Mouse (Mus musculus): Measurements from ENCODE around the gene Carmil1. TPM values are rescaled to one million over a fixed set of nuclear protein-coding genes. Genes with fewer than 3 reads are reported as not detected.

Gene Carmil1
- polyA plus RNA-seq, 1 experiment from 2014 or later: 50.7 TPM

DNA sequence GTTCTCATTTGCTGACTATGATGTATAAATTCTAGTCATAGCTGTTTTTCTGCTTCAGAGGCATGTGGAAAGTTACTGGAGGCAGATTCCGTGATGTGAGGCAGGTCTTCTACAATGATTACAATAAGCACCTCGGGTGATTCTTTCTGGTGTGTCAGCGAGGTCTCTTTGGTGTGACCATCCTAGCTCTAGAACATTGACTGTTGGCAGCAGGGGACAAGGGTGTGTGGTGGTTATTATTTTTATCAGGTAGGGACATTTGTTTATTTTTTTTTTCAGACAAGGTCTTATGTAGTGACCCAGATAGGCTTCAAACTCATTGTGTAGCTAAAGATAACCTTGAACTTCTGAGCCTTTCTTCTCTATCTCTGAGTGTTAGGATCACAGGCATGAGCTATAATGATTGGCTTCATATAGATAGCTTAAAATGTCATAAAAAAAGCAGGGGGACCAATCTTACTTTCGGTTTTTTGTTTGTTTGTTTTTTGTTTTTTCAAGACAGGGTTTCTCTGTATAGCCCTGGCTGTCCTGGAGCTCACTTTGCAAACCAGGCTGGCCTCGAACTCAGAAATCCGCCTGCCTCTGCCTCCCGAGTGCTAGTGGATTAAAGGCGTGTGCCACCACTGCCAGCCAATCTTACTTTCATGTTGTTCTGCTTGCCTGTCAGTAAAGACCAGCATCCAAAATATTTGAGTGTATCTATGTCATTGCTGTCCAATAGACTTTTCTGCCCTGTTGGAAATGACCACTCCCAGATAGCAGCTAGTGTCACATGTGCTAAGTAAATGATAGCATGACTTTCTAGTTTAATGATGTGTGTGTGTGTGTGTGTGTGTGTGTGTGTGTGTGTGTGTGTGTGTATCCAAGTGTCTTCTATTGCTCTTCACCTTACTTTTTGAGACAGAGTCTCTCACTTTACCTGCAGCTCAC, 30.7 kb upstream of the Carmil1 start:
- H3K9ac ChIP-seq: no peak overlapping the region
- DNase-seq: no peak
- H3K4me2 ChIP-seq: no peak overlapping the region
- TF ChIP-seq CTCF (IDR thresholded peaks at IDR 0.05; ENCODE audit: low read depth): no peak
- no peak overlapping the region for H3K4me3 ChIP-seq (ENCODE audit: low read depth, low read length)
- no peaks in the 10 kb centered on the region for H3K4me1 ChIP-seq (ENCODE audit: insufficient read depth)
- 82% methylated on average over 8 of the region's 8 CpGs for WGBS
- ATAC-seq (ENCODE audit: insufficient read depth): no peak
- no peaks in the 10 kb centered on the region for H3K36me3 ChIP-seq (ENCODE audit: insufficient read depth)
- H3K27me3 ChIP-seq (ENCODE audit: insufficient read depth, low read length): no peaks in the 10 kb centered on the region
- H3K27ac ChIP-seq (ENCODE audit: low read depth): no peak overlapping the region
- H3K9me3 ChIP-seq (ENCODE audit: low read depth, low read length): no peaks in the 10 kb centered on the region

DNA sequence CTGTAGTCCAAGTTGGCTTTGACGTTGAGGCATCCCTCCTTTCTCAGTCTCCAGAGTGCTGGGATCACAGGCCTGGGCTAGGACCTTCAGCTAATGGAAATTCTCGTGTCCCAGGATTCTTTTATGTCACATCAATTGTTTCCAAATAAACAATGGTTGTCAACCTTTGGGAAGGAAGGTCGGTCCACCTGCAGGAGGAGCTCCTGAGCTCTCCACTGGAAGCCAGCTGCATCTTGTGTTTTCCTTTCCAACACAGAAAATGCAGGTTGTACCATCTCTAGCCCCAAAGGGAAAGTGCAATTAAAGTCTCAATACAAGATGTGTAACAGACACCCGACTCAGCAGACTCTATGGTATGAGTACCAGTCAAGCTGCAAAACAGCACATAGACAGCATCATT, 25.7 kb upstream of the Carmil1 start:
- no peaks in the 10 kb centered on the region for H3K27me3 ChIP-seq (ENCODE audit: insufficient read depth, low read length)
- peak; percentile 20 for TF ChIP-seq CTCF (IDR thresholded peaks at IDR 0.05; ENCODE audit: low read depth)
- 49% methylated on average over 4 of the region's 4 CpGs for WGBS
- H3K27ac ChIP-seq (ENCODE audit: low read depth): no peak overlapping the region
- no peaks in the 10 kb centered on the region for H3K36me3 ChIP-seq (ENCODE audit: insufficient read depth)
- H3K9me3 ChIP-seq (ENCODE audit: low read depth, low read length): no peaks in the 10 kb centered on the region
- H3K9ac ChIP-seq: no peak overlapping the region
- ATAC-seq (ENCODE audit: insufficient read depth) (no peak), DNase-seq (no peak)
- no peak overlapping the region for H3K4me2 ChIP-seq
- H3K4me3 ChIP-seq (ENCODE audit: low read depth, low read length): no peak overlapping the region
- no peaks in the 10 kb centered on the region for H3K4me1 ChIP-seq (ENCODE audit: insufficient read depth)

DNA sequence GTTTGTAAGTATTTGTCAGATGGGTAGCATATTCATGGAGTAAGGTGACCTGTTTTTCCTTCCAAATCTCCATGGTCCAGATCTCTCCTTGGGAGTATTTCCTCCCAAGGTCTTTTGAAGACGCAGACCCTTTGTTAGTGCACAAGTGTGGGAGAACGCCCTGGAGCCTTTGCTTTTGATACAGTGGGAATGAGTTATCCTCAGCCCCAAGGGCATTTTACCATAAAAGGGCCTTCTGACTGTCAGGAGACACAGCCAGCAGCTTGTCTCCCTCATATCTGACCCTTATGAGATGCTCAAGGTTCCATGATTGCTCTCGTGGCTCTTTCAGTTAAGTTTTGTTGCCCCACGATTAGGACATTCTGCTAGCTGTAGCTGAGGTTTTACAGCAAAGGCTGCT, 24.9 kb upstream of the Carmil1 start:
- H3K36me3 ChIP-seq (ENCODE audit: insufficient read depth): no peaks in the 10 kb centered on the region
- 70% methylated on average over 4 of the region's 4 CpGs for WGBS
- H3K9me3 ChIP-seq (ENCODE audit: low read depth, low read length): no peaks in the 10 kb centered on the region
- no peak for TF ChIP-seq CTCF (IDR thresholded peaks at IDR 0.05; ENCODE audit: low read depth)
- no peak overlapping the region for H3K4me2 ChIP-seq
- no peak overlapping the region for H3K27ac ChIP-seq (ENCODE audit: low read depth)
- H3K9ac ChIP-seq: no peak overlapping the region
- DNase-seq: no peak
- no peak for ATAC-seq (ENCODE audit: insufficient read depth)
- H3K27me3 ChIP-seq (ENCODE audit: insufficient read depth, low read length): no peaks in the 10 kb centered on the region
- no peak overlapping the region for H3K4me3 ChIP-seq (ENCODE audit: low read depth, low read length)
- H3K4me1 ChIP-seq (ENCODE audit: insufficient read depth): no peaks in the 10 kb centered on the region

DNA sequence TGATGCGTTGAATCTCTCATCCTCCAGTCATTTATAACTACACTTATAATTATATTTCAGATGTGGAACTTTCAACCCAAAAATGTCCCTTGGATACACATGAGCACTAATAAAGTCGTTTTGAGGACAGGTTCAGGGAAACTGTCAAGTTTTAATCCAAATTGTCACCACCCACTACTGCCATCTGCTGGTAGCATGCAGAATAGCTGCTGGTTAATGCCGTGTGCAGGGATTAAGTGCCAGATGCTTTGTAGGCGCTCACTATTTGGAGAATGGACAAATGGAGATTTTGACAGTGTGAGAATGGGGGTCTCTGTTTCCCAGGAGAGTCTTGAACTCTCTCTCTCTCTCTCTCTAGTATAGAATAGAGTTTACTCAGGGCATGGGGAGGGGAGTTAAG, 16.7 kb upstream of the Carmil1 start:
- no peaks in the 10 kb centered on the region for H3K27me3 ChIP-seq (ENCODE audit: insufficient read depth, low read length)
- DNase-seq: peak; percentile 86
- 13% methylated on average over 4 of the region's 4 CpGs for WGBS
- H3K9me3 ChIP-seq (ENCODE audit: low read depth, low read length): no peaks in the 10 kb centered on the region
- no peaks in the 10 kb centered on the region for H3K36me3 ChIP-seq (ENCODE audit: insufficient read depth)
- TF ChIP-seq CTCF (IDR thresholded peaks at IDR 0.05; ENCODE audit: low read depth): peak; percentile 93
- no peak overlapping the region for H3K4me2 ChIP-seq
- no peak for ATAC-seq (ENCODE audit: insufficient read depth)
- H3K4me1 ChIP-seq (ENCODE audit: insufficient read depth): no peaks in the 10 kb centered on the region
- no peak overlapping the region for H3K27ac ChIP-seq (ENCODE audit: low read depth)
- no peak overlapping the region for H3K4me3 ChIP-seq (ENCODE audit: low read depth, low read length)
- H3K9ac ChIP-seq: no peak overlapping the region

DNA sequence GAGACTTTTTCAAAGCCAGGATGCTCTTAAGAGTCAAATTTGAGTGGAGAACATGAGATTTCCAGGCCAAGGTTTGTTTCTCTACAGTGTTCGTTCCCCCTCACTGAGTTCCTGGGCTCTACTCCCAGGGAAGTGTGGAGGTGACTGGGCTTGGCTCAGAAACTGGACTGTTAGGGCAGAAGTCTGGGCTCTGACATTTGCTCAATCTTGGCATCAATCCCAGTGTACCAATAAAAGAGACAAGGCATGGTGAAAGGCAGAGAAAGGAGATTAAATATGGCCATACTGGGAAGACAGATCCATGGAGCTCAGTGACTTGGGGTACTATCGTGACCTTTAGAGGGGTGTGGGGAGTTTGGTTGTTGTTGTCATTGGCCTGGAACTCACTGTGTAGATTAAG, 6.8 kb upstream of the Carmil1 start:
- 74% methylated on average over 2 of the region's 2 CpGs for WGBS

DNA sequence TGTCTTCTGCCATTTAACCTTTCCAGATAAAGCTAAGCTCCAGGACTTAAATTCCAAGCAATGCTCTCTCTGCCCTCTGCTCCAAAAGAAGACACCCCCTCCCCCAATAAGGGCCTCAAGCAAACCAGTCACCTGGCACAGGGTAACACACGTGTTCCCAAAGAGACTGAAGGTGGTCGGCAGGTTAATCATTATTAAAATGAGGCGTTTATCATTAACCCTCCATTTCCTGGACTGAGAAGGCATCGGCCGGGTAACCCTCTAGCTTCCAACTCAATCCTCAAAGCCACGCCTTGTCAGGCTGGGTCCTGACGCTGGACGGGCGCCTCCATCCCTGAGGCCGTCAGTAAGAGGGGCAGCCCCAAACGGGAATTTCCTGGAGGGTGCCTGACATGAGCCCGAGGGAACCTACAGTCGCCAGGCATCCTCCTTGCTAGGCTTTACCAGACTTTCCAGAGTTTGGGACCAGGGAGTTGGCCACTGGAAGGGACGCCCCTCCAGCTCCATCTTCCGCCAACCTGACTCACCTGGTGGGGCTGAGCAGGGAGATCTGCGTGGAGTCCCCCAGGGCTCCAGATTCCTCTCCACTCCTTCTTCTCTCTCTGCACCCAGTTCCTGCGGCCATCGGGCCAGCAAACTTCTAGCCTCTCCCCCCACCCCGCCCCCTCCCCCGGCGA, 695 bp downstream of the Carmil1 start:
- WGBS: 1% methylated on average over 21 of the region's 21 CpGs
- peak; percentile 12; the same call in 1 of the 2 replicates for ATAC-seq (ENCODE audit: insufficient read depth)
- no peak for TF ChIP-seq CTCF (IDR thresholded peaks at IDR 0.05; ENCODE audit: low read depth)

More for the DNA sequence above, 6.8 kb upstream of the Carmil1 start:
- no peak overlapping the region for H3K9ac ChIP-seq
- no peaks in the 10 kb centered on the region for H3K9me3 ChIP-seq (ENCODE audit: low read depth, low read length)
- no peak for ATAC-seq (ENCODE audit: insufficient read depth)
- no peaks in the 10 kb centered on the region for H3K27me3 ChIP-seq (ENCODE audit: insufficient read depth, low read length)
- no peak overlapping the region for H3K4me2 ChIP-seq
- DNase-seq: no peak
- no peak overlapping the region for H3K4me3 ChIP-seq (ENCODE audit: low read depth, low read length)
- H3K36me3 ChIP-seq (ENCODE audit: insufficient read depth): no peaks in the 10 kb centered on the region
- H3K4me1 ChIP-seq (ENCODE audit: insufficient read depth): no peaks in the 10 kb centered on the region
- no peak overlapping the region for H3K27ac ChIP-seq (ENCODE audit: low read depth)
- no peak for TF ChIP-seq CTCF (IDR thresholded peaks at IDR 0.05; ENCODE audit: low read depth)

DNA sequence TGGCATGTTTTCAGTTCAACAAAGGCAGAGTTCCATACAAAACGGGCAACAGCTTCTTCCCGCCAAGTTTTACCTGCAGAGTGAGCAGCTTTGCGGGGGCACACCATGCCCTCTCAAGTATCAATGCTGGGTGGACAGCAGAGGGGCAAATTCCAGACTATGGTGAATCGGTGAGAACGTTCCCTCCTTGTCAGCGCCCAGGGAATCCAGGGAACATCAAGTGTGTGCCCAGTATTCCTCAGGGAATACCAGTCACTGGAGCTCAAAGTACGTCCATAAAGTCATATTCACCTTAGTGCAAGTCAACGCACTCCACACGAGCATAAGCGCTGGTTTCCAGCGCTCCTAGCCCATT, 1.2 kb downstream of the Carmil1 start:
- TF ChIP-seq CTCF (IDR thresholded peaks at IDR 0.05; ENCODE audit: low read depth): no peak
- Histone ChIP-seq H3K4me2 (peak overlapping the region; percentile 84), H3K36me3 (ENCODE audit: insufficient read depth) (peaks cover 6% of the 10 kb centered on the region; the same call in 1 of the 2 replicates), H3K4me3 (ENCODE audit: low read depth, low read length) (peak overlapping the region; percentile 68), H3K9ac (peak overlapping the region; percentile 17; the same call in 1 of the 2 replicates), H3K27ac (ENCODE audit: low read depth) (no peak overlapping the region), H3K27me3 (ENCODE audit: insufficient read depth, low read length) (no peaks in the 10 kb centered on the region), H3K9me3 (ENCODE audit: low read depth, low read length) (no peaks in the 10 kb centered on the region), H3K4me1 (ENCODE audit: insufficient read depth) (no peaks in the 10 kb centered on the region)
- ATAC-seq (ENCODE audit: insufficient read depth) (no peak), DNase-seq (no peak)
- WGBS: 37% methylated on average over 11 of the region's 11 CpGs

More for the DNA sequence above, 695 bp downstream of the Carmil1 start:
- H3K27ac ChIP-seq (ENCODE audit: low read depth): 0 out of 2 replicates have a peak overlapping the region, but pooled peaks have one; percentile 93
- DNase-seq: peak; percentile 57
- H3K9ac ChIP-seq: peak overlapping the region; percentile 71
- peak overlapping the region; percentile 68 for H3K4me3 ChIP-seq (ENCODE audit: low read depth, low read length)
- no peaks in the 10 kb centered on the region for H3K4me1 ChIP-seq (ENCODE audit: insufficient read depth)
- no peaks in the 10 kb centered on the region for H3K27me3 ChIP-seq (ENCODE audit: insufficient read depth, low read length)
- peak overlapping the region; percentile 84 for H3K4me2 ChIP-seq
- H3K36me3 ChIP-seq (ENCODE audit: insufficient read depth): peaks cover 5% of the 10 kb centered on the region; the same call in 1 of the 2 replicates
- H3K9me3 ChIP-seq (ENCODE audit: low read depth, low read length): no peaks in the 10 kb centered on the region
